Mouse (Mus musculus) splenic B cell, adult 2 months (primary cell): ENCODE measurements around the gene Gprin1.

ENCODE experiments used
- DNase-seq: peaks from one replicate; pipeline ENCODE4 v3.0.0-alpha.2; 2011; ENCODE audit warnings: low read depth, low spot score
- H3K27me3 ChIP-seq: 2 replicates; pipeline ENCODE4 v1.6.1; 2012; ENCODE audit warnings: mild to moderate bottlenecking, low read length, moderate library complexity, mixed read lengths; ENCODE audit not compliant: control insufficient read depth, poor library complexity, insufficient read depth, severe bottlenecking
- H3K36me3 ChIP-seq: 2 replicates; pipeline ENCODE4 v1.6.1; 2012; ENCODE audit warnings: mild to moderate bottlenecking, low read length, moderate library complexity, mixed read lengths; ENCODE audit not compliant: control insufficient read depth, poor library complexity, insufficient read depth, severe bottlenecking

Gene Gprin1

DNA sequence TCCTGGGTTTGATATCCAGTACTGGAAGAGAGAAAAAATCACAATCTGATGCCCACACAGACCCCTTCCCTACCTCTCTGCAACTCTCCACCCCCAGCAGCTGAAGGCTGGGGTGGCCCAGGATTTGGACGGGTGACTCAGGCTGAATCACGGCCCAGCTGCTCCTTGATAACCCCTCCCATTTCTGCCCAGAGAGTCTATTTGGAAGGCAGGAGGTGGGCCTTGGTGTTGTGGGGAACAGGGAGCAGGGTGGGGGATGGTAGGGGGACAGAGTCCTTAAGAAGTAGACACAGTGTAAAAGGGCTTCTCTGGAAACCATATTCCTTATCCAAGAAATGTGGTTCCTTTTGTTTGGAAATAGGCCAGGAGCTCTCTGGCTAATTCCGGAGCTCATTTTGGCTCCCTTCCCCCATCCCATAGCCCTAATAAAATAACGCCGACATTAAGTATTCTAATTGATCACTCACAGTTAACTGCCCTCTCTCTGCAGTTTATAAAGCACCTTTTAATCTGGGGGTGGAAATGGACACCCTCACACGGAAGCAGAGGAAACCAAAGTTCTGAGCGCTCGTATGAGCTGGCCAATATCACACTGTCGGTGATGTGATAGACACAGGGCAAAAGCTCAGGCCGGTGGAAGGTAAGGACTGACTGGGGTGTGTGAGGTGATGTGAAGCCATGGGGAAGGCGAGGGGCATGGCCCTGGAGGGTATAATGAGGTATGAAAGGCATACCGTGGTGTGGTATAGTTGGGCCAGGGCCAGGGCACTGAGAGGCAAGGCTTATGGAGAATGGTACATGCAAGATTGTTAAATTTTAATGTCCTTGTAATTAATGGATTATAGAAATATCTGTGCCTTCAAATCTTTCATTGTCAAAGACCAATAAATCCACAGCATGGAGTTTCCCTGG lies 4.8 kb upstream of the Gprin1 start:
- Histone ChIP-seq H3K27me3 (no peaks in the 10 kb centered on the region), H3K36me3 (no peaks in the 10 kb centered on the region)
- DNase-seq: no peak

DNA sequence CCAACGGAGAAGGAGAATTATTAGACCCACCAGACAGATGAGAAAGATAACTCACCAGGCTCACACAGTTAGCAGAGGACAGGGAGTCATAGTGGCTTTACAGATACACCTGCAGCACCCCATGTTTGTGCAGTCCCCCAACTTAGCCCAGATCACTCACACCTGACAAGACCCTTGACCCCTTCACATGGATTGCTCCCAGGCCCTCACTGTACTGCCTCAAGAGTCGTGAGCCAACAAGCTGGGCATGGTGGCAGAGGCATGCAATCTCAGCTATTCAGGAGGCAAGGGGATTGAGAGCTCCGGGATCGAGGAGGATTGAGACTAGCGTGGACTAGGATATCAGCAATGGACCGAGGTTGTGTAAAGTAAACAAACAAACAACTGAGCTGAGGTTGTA lies 4.1 kb upstream of the Gprin1 start:
- H3K27me3 ChIP-seq: no peaks in the 10 kb centered on the region
- no peak for DNase-seq
- no peaks in the 10 kb centered on the region for H3K36me3 ChIP-seq

DNA sequence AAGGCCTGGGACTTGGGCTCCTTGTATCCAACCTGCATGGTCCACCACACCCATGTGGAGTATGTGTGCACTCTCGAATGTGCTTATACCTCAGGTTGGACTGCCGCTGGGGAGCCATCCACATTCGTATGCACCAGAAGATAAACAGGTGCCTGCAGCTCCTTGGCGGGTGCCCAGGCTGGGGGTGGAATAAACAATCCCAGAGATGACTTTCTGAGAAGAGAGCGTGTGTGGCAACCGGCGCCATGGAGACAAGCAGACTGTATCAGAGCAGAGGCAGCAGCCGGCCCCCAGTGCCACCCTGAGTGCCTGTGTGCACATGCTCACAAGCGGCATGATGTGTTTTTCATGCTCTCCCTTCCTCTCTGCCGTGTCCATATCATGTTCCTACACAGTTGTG lies 3.0 kb upstream of the Gprin1 start:
- H3K36me3 ChIP-seq: no peaks in the 10 kb centered on the region
- DNase-seq: no peak
- H3K27me3 ChIP-seq: no peaks in the 10 kb centered on the region; the same call in 1 of the 2 replicates

DNA sequence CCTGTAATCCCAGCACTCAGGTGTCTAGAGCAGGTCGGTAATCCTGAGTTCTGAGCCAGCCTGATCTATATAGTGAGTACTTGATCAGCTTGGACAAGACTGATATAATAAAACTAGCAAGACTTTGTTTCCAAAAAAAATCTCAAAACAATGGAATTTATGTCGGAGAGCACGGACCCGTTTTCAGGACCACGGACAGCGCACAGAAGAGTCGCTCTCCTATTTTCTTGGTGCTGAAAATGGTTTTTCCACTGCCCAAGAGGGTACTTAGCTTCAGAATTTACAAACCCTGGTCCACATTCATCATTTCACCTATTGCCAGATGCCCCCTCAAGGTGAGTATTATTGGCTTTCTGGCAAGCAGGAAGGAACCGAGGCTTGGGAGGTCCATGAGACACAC lies 1.0 kb upstream of the Gprin1 start:
- H3K27me3 ChIP-seq: no peaks in the 10 kb centered on the region; the same call in 1 of the 2 replicates
- no peaks in the 10 kb centered on the region for H3K36me3 ChIP-seq
- peak; percentile 34 for DNase-seq

DNA sequence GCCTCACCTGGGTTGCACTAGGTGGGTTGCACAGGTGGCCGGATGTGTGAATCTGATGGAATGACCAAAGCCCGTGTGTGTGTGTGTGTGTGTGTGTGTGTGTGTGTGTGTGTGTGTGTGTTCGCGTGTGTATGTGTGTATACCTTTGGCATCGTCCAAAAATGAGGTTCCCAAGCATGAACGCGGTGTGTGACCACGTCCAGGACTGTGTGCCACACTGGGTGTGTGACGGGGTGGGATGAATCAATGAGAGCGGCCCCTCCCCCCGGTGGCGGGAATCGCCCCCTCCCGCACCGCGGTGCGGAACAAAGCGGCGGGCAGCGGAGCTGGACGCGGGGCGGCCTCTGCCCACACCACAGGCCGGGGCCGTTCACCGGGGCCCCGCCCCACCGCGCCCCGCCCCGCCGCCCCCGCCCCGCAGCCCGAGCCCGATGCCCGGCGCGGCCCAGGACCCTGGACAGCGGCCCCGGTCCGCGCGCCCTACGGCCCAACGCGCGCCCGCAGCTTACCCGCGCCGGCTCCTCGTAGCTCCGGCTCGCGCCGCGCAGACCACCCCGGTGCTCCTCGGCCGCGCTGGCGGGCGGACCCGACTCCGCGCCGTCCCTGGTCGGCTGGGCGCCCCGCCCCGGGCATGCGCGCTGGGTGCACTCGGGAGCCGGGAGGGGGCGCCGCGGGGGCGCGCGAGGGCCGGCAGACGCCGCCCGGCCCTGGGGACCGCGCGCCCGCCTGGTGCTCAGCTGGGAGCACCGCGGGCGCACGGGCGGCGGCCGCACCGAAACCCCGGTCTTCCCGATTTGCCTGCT lies 412 bp downstream of the Gprin1 start:
- peak; percentile 11 for DNase-seq
- H3K27me3 ChIP-seq: no peaks in the 10 kb centered on the region; the same call in 1 of the 2 replicates
- H3K36me3 ChIP-seq: no peaks in the 10 kb centered on the region

DNA sequence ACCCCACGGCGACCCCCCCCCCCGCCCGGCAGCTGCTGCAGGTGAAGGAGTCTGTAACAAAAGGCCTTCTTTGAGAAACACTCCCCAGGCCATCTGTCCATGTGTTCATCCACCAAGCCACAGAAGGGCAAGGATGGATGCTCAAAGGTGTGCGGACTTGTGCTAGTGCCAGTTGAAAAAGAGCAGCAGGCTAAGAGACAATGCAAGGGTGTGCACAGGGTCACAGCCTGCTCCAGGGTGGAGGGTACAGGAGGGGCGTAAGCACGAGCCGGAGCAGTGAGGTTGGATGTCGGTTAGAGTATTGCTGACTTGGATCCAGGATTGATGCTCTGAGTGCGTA lies 983 bp downstream of the Gprin1 start:
- Histone ChIP-seq H3K36me3 (no peaks in the 10 kb centered on the region), H3K27me3 (no peaks in the 10 kb centered on the region; the same call in 1 of the 2 replicates)
- DNase-seq: no peak

DNA sequence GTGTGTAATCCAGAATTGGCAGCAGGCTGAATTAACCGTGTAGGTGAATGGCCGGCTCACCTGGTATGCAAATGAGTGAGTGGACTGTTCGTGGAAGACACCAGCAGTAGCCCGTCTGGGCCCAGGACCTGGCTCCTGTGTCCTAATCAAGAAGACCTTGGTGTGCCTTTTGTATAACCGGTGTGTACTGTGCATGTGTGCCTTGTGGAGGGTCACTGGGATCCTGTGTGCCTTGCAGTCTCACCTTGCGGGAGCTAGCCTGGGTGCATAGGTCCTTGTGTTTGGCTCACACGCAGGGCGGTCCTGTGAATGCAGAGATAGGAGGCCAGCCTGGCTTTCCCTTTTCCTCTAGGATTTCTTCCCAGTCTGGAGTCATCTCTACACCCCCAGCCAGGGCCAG lies 1.5 kb downstream of the Gprin1 start:
- Histone ChIP-seq H3K27me3 (no peaks in the 10 kb centered on the region; the same call in 1 of the 2 replicates), H3K36me3 (no peaks in the 10 kb centered on the region)
- no peak for DNase-seq

DNA sequence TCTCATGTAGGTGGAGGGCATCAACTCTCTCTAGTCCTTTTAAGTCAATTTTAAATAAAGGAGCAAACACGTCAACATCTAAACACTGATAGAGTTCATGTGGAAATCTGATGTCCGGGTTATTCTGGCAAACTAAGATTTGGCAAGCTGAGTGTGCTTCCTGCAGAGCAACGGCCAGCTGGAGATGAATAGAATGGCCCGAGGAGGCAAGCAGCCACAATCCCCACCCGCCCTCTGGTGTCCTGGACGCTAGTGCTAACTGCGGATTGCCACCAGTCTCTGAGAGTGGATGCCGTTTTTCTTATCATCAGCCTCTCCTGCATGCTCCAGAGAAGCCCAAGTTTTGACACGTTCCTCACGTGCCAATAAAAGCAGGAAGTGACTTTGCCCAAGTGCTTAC lies 2.8 kb downstream of the Gprin1 start:
- H3K27me3 ChIP-seq: no peaks in the 10 kb centered on the region; the same call in 1 of the 2 replicates
- DNase-seq: no peak

DNA sequence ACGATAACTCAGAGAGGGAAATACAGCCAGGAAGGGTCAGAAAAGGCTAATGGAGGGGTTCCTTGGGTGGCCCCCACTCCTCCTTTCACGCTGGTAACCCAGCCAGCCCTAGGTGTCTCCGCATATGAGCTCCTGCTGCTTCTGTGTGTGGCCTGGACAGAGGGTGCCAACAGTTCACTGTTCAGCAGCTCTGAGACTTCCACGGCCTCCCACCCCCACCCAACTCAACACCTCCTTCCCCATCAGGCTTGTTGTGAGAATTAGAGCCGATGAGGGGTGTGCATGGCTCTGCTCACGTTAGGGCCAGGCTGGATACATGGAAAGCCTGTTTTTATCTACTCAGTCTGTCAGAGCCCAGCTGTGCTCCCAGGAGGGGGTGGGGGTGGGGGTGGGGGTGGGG lies 3.6 kb downstream of the Gprin1 start:
- Histone ChIP-seq H3K27me3 (no peaks in the 10 kb centered on the region; the same call in 1 of the 2 replicates), H3K36me3 (no peaks in the 10 kb centered on the region)
- DNase-seq: no peak

More for the DNA sequence above, 2.8 kb downstream of the Gprin1 start:
- H3K36me3 ChIP-seq: no peaks in the 10 kb centered on the region

DNA sequence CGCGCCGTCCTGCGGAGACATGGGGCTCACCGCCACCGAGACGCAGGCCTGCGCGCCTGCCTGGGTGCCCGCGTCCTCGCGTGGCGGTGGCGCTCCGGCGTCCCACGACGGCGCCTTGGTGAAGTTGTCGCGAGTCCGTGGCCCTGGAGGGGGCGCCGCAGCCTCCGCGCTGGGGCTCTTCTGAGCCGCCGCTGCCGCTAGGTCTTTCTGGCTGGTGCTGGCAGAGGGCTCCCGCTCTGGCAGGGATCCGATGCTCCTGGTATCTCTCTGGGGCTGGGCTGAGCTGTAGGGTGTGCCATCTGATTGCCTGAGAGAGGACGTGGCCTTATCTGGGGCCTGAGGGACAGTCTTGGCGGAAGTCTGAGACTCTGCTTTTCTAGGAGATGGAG lies 11.5 kb downstream of the Gprin1 start:
- no peak for DNase-seq
- no peaks in the 10 kb centered on the region for H3K36me3 ChIP-seq
- H3K27me3 ChIP-seq: no peaks in the 10 kb centered on the region

DNA sequence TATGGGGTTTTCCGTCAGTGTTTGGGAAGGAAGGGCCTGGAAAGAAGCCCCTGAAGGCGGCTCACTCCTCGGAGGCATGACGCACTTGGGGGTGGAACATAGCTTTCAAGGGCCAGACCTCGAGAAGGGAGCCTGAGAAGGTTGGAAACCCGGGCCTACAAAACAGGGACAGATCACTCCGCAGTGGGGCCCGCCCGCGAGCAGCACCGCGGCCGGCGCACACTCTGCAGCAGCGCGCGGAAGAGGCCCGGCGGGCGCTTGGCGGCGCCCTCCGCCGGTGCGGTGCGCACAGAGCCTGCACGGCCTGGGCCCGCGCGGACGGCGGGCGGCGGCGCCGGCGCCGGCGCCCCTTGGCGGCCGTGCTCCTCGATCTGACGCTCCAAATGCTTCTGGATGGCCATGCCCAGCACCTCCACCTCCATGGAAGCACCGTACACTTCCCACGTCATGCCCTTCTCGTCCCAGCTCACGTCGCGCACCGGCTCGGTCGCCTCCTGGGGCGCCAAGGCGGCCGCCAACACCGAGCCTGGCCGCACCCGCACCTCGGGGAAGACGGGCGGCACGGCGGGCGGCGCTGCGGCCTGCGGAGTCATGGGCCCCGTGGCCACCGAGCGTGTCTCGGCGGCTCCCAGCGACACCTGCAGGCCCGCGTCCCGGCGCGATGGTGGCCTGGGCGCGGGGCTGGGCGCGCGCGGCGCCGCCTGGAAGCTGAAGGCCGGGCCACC lies 12.0 kb downstream of the Gprin1 start:
- DNase-seq: no peak
- Histone ChIP-seq H3K27me3 (no peaks in the 10 kb centered on the region), H3K36me3 (no peaks in the 10 kb centered on the region)

DNA sequence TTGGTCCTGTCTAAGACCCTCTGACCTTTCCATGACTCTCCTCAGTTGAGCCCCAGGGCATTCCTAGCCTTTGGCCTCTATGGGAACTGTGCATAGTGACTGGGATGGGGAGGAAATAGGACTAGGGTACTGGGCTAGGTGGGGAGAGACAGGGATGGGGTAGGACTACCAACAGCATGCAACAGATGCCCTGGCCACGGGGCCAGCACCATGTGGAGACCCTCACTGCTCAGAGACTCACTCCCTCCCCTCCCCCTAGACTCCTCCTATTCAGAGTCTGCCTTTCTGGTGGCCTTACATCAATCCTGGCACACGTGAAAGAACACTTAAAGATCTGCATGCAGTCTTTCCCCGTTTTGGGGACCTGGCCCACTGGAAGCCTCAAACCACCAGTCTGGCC lies 12.7 kb downstream of the Gprin1 start:
- Histone ChIP-seq H3K27me3 (no peaks in the 10 kb centered on the region), H3K36me3 (no peaks in the 10 kb centered on the region)
- DNase-seq: no peak

DNA sequence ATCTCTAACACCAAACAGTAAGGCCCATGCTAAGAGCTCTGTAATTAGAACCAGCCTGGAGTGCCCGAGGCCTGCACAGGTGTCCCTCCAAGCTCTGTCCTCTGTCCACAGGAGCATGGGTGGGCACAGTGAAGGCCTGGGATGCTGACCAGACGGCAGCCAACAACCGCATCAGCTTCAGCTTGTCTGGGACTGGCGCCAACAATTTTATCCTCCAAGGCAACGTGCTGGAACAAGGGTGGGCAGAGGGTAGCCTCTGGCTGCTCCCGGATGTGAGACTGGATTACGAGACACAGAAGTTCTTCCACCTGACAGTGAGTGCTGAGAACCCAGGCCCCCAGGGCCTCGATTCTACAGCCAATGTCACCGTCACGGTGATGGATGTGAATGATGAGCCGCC lies 23.5 kb downstream of the Gprin1 start:
- no peaks in the 10 kb centered on the region for H3K27me3 ChIP-seq
- H3K36me3 ChIP-seq: no peaks in the 10 kb centered on the region
- no peak for DNase-seq

DNA sequence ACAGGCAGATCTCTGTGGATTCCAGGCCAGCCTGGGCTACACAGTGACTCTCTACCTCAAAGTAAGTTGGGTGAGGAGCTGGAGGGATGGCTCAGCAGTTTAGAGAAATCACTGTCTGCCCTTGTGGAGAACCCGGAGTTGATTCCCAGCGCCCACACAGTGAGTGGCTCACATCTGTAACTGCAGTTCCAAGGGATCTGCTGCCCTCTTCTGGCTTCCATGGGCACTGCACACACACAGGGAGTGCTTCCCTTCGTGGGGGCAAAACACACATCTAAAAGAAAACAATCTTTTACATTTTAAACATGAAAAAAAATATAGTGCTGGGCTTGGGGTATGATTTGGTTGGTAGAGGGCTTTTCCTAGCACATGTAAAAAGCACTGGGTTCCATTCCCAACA lies 26.5 kb downstream of the Gprin1 start:
- Histone ChIP-seq H3K36me3 (no peaks in the 10 kb centered on the region), H3K27me3 (no peaks in the 10 kb centered on the region)
- DNase-seq: no peak

DNA sequence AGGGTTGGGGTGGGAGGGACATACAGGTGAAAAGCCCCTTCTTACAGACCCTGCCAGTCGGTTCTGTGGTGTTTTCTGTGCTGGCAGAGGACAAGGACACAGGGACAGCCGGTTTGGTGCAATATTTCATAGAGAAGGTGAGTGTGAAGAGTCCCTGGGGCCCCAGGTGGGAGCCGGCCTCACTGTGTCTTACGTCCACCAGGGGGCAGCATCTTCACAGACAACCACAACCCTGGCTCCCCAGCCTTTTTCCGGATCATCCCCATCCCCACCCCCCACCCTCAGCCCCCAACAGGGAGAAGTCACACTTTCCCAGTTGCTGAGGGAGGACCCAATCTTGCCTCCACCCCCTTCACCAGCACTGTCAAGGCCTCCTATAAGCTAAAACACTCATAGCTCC lies 32.8 kb downstream of the Gprin1 start:
- no peaks in the 10 kb centered on the region for H3K27me3 ChIP-seq
- DNase-seq: peak; percentile 79
- no peaks in the 10 kb centered on the region for H3K36me3 ChIP-seq
